Mouse (Mus musculus) ES-E14 (cell line): ENCODE results near the gene 1600002K03Rik. TPM values are rescaled to one million over a fixed set of nuclear protein-coding genes. Genes with fewer than 3 reads are reported as not detected.

Experiments
- DNase-seq: peaks from one replicate; pipeline ENCODE4 v3.0.0-alpha.2; 2013; ENCODE audit warnings: low read depth, low spot score
- H3K27ac ChIP-seq: 2 replicates; pipeline ENCODE4 v1.5.1; 2012; ENCODE audit warnings: low read depth, mild to moderate bottlenecking, low read length, moderate library complexity, mixed read lengths; ENCODE audit not compliant: poor library complexity, insufficient read depth, severe bottlenecking
- H3K36me3 ChIP-seq: 2 replicates; pipeline ENCODE4 v1.6.1; 2012; ENCODE audit warnings: mild to moderate bottlenecking, low read length, moderate library complexity, mixed read lengths; ENCODE audit not compliant: control insufficient read depth, poor library complexity, insufficient read depth, severe bottlenecking
- H3K4me1 ChIP-seq, 2 experiments: fragments of 150-350 bp in 1 of 2; sonication (generic) in 1 of 2; 2 replicates each; pipeline ENCODE4 v1.6.1; 2012; ENCODE audit warnings: low read length in 2 of 2, mild to moderate bottlenecking in 1 of 2, mixed read lengths in 1 of 2; ENCODE audit not compliant: control insufficient read depth in 2 of 2, insufficient read depth in 2 of 2, poor library complexity in 1 of 2
- H3K4me3 ChIP-seq, 2 experiments: fragments of 150-350 bp in 1 of 2; sonication (generic) in 1 of 2; 2 replicates each; pipeline ENCODE4 v1.5.1; 2012; ENCODE audit warnings: low read length in 2 of 2, low read depth in 1 of 2, mild to moderate bottlenecking in 1 of 2, mixed read lengths in 1 of 2; ENCODE audit not compliant: insufficient read depth in 1 of 2, poor library complexity in 1 of 2, severe bottlenecking in 1 of 2
- H3K9ac ChIP-seq: 2 replicates; pipeline ENCODE4 v1.6.1; 2012; ENCODE audit warnings: low read depth, mild to moderate bottlenecking, low read length, mixed read lengths; ENCODE audit not compliant: poor library complexity, insufficient read depth, severe bottlenecking
- H3K9me3 ChIP-seq: fragments of 150-350 bp; sonication (generic); 2 replicates; pipeline ENCODE4 v1.6.1; 2012; ENCODE audit warnings: low read depth, mild to moderate bottlenecking, low read length; ENCODE audit not compliant: control insufficient read depth, insufficient read depth
- CHD2 ChIP-seq: IDR thresholded peaks from 2 replicates; pipeline ENCODE4 v1.6.1; 2014; ENCODE audit warnings: mild to moderate bottlenecking, low read depth, low read length, inconsistent platforms
- HCFC1 ChIP-seq: IDR thresholded peaks from 2 replicates; pipeline ENCODE4 v1.6.1; 2012; ENCODE audit warnings: low read length, inconsistent platforms, borderline replicate concordance; ENCODE audit not compliant: insufficient read depth
- MAFK ChIP-seq: IDR thresholded peaks from 2 replicates; pipeline ENCODE4 v1.6.1; 2014; ENCODE audit warnings: mild to moderate bottlenecking, low read depth, low read length, inconsistent platforms; ENCODE audit not compliant: insufficient read depth
- ZC3H11A ChIP-seq: IDR thresholded peaks from 2 replicates; pipeline ENCODE4 v1.6.1; 2012; ENCODE audit warnings: low read depth, mild to moderate bottlenecking, inconsistent platforms, low read length, borderline replicate concordance
- ZNF384 ChIP-seq: IDR thresholded peaks from 2 replicates; pipeline ENCODE4 v1.6.1; 2012; ENCODE audit warnings: low read depth, low read length, inconsistent platforms
- in situ Hi-C, 2 experiments: fragments of 600-800 bp; cut with MboI; formaldehyde crosslinking; loops; one replicate each; pipeline ENCODE4 v1.15.1; 2025; ENCODE audit warnings: low sequenced_read_pairs in 2 of 2, inconsistent platforms in 1 of 2; ENCODE audit not compliant: unreplicated experiment in 2 of 2
- total RNA-seq: library from RNA; depleted of rRNA; stranded (reverse); fragments of 300-350 nt; gene quantifications from 2 replicates; pipeline ENCODE4 v1.2.3, GENCODE M21; 2012

The 1600002K03Rik gene
- total RNA-seq, 1 experiment: 25.4 TPM

DNA sequence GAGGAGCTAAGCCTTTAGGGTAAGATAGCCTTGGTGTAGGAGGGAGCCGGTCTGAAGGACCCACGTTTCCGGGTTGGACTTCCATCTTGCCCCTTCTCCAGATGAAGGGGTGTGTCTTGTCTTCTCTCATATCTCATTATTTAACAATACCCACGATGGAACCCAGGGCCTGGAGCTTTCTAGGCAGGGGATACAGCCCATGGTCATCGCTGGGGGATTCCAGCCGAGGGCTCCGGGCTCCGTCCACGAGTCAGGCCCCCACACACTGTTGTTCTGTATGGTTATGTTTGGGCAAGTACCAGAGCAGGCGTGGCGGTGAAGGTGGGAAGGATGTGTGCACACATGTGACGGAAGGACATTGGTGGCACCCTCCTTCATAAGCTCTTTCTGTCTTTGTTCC is 28.6 kb upstream of the 1600002K03Rik start:
- Histone ChIP-seq H3K36me3 (peaks cover 26% of the 10 kb centered on the region), H3K27ac (no peak overlapping the region), H3K4me1 (peaks cover 0 to 29% of the 10 kb centered on the region in 2 experiments; a peak in 3 of 4 replicates), H3K4me3 (no peak overlapping the region), H3K9ac (no peak overlapping the region), H3K9me3 (no peaks in the 10 kb centered on the region)
- no peak for TF ChIP-seq ZC3H11A
- TF ChIP-seq HCFC1: no peak
- TF ChIP-seq MAFK: no peak
- TF ChIP-seq ZNF384: no peak
- no peak for TF ChIP-seq CHD2
- in situ Hi-C loops: no loop called here
- DNase-seq: no peak

DNA sequence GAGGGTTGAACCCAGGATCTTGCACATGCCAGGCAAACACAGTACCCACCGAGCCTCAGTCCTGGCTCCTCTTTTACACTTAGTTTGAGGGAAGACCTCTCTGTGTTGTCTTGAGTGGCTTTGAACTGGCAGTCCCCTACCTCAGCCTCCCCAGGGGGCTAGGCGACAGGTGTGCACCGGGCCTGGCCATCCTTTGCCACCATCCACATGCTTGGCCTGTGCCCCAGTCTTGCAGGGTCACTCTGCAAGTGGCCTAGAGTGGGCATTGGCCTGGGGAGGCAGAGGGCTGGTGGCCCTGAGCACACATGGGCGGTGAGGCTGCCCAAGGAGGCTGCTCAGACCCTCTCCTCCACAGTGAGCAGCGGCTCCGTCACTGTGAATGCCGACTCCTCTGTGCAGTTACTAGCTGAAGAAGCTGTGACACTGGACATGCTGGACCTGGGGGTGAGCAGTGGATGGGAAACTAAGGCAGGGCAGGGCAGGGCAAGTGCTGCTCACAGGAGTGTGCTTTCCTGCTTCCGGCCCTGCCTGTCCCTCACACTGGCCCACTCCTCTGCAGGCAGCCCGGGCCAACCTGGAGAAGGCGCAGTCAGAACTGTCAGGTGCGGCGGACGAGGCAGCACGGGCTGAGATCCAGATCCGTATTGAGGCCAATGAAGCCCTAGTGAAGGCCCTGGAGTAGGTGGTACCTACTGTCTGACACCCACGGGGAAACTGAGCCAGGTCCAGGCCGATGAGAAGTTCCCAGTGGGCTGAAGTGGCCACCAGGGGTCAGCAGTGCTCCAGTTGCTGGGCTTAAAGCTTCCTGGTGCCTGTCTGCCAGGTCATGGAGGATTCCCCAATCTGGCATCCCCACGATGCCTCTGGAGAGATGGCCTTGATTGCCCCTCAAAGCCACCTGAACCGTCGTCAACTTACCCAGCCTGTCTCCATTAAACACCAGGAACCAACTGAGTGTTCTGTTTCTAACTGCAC is 27.6 kb upstream of the 1600002K03Rik start:
- TF ChIP-seq ZC3H11A (no peak), HCFC1 (no peak), CHD2 (no peak), MAFK (no peak), ZNF384 (no peak)
- DNase-seq: no peak
- in situ Hi-C loops: no loop called here
- Histone ChIP-seq H3K9me3 (no peaks in the 10 kb centered on the region), H3K27ac (no peak overlapping the region), H3K4me3 (no peak overlapping the region), H3K9ac (no peak overlapping the region), H3K36me3 (peaks cover 27% of the 10 kb centered on the region), H3K4me1 (peaks cover 0 to 26% of the 10 kb centered on the region in 2 experiments; a peak in 3 of 4 replicates)

DNA sequence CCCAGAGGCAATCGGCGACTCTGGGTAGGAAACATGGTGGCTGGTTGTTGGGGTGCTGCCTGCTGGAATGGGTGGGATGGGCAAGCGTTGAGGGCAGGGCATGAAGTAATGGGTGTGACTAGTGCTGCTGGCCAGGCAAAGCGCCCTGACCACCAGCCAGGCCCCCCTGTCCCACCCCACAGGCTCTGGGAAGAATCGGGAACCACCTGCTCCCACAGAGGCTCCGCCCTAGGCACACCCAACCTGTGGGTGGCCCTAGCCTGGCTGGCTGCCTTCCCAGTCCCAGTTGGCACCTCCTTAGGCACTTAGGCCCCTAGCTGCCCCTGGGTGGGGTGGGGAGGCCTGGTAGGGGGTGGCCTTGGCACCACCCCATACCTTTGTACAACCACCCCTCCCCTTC is 26.8 kb upstream of the 1600002K03Rik start:
- Histone ChIP-seq H3K36me3 (peaks cover 31% of the 10 kb centered on the region), H3K4me3 (no peak overlapping the region), H3K9me3 (no peaks in the 10 kb centered on the region), H3K4me1 (peaks cover 0 to 26% of the 10 kb centered on the region in 2 experiments; a peak in 3 of 4 replicates), H3K27ac (no peak overlapping the region), H3K9ac (no peak overlapping the region)
- in situ Hi-C loops: no loop called here
- DNase-seq: no peak
- no peak for TF ChIP-seq ZNF384
- TF ChIP-seq MAFK: no peak
- no peak for TF ChIP-seq ZC3H11A
- TF ChIP-seq CHD2: no peak
- TF ChIP-seq HCFC1: no peak

DNA sequence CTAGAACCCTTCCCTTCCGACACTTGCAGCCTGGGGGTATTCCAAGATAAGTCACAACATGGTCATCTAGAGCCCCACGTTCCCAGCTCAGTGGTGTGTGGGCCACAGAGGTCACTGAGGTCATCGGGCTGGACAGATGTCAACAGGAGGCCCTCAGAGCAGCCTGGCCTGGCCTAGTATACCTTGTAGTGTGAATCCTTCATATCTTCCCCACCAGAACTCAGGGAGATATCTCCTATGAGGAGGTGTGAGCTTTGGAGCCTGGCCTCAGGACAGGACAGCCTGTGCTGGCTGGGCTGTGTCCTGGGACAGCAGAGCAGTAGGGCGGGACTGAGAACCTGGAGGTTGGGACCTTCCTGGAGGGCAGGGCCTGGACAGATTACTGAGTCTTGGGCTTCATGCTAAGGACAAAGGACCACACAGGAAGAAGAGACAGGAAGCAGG is 26.2 kb upstream of the 1600002K03Rik start:
- Histone ChIP-seq H3K9me3 (no peaks in the 10 kb centered on the region), H3K4me3 (no peak overlapping the region), H3K9ac (no peak overlapping the region), H3K4me1 (peaks cover 0 to 26% of the 10 kb centered on the region in 2 experiments; a peak in 3 of 4 replicates), H3K27ac (peak overlapping the region; percentile 98; the same call in 1 of the 2 replicates), H3K36me3 (peaks cover 37% of the 10 kb centered on the region)
- in situ Hi-C loops: no loop called here
- DNase-seq: no peak
- no peak for TF ChIP-seq CHD2
